Mouse (Mus musculus) heart, embryonic 14.5 days (tissue): ENCODE measurements around the gene Fbxo8. TPM values are rescaled to one million over a fixed set of nuclear protein-coding genes. Genes with fewer than 3 reads are reported as not detected.

Source experiments
- ATAC-seq: fragments of 200-750 bp; cut with Nextera tagmentation; 2 replicates; pipeline ENCODE4 v1.8.0; 2017; ENCODE audit warnings: low read depth, moderate TSS enrichment; ENCODE audit not compliant: insufficient number of reproducible peaks, insufficient read depth, low FRiP score
- H3K27ac ChIP-seq, 2 experiments: fragments of 200-500 bp in 1 of 2; fragments of 300-500 bp in 1 of 2; sonication (generic) in 1 of 2; replicated peaks in 1 of 2; 2 replicates each; pipeline ENCODE4 v1.5.1; 2012 to 2014; ENCODE audit warnings: low read depth in 2 of 2, low read length in 2 of 2, control low read depth in 1 of 2, mild to moderate bottlenecking in 1 of 2, mixed read lengths in 1 of 2; ENCODE audit not compliant: control insufficient read depth in 1 of 2, insufficient read depth in 1 of 2
- H3K27me3 ChIP-seq: fragments of 300-500 bp; sonication (generic); 2 replicates; pipeline ENCODE4 v1.6.1; 2014; ENCODE audit warnings: mild to moderate bottlenecking, low read length, control low read depth; ENCODE audit not compliant: control insufficient read depth, insufficient read depth
- H3K36me3 ChIP-seq: fragments of 300-500 bp; sonication (generic); 2 replicates; pipeline ENCODE4 v1.6.1; 2014; ENCODE audit warnings: mild to moderate bottlenecking, control low read depth, low read length, mixed read lengths; ENCODE audit not compliant: control insufficient read depth, insufficient read depth
- H3K4me1 ChIP-seq, 2 experiments: fragments of 200-500 bp in 1 of 2; fragments of 300-500 bp in 1 of 2; sonication (generic) in 1 of 2; 2 replicates each; pipeline ENCODE4 v1.6.1; 2012 to 2014; ENCODE audit warnings: low read length in 2 of 2, control low read depth in 1 of 2, mixed read lengths in 1 of 2; ENCODE audit not compliant: control insufficient read depth in 2 of 2, insufficient read depth in 2 of 2
- H3K4me2 ChIP-seq: fragments of 300-500 bp; sonication (generic); 2 replicates; pipeline ENCODE4 v1.6.1; 2014; ENCODE audit warnings: mild to moderate bottlenecking, low read length
- H3K4me3 ChIP-seq, 2 experiments: fragments of 200-500 bp in 1 of 2; fragments of 300-500 bp in 1 of 2; sonication (generic) in 1 of 2; 2 replicates each; pipeline ENCODE4 v1.5.1; 2012 to 2014; ENCODE audit warnings: low read length in 2 of 2, mild to moderate bottlenecking in 2 of 2, control low read depth in 1 of 2, low read depth in 1 of 2, moderate library complexity in 1 of 2; ENCODE audit not compliant: control insufficient read depth in 1 of 2, insufficient read depth in 1 of 2
- H3K9ac ChIP-seq: fragments of 300-500 bp; sonication (generic); 2 replicates; pipeline ENCODE4 v1.6.1; 2014; ENCODE audit warnings: mild to moderate bottlenecking, low read length
- H3K9me3 ChIP-seq: fragments of 300-500 bp; sonication (generic); 2 replicates; pipeline ENCODE4 v1.6.1; 2016; ENCODE audit warnings: low read length, control low read depth; ENCODE audit not compliant: control insufficient read depth
- WGBS: fragments of 180-500 bp; shearing (Covaris S2); extraction: QIAGEN DNeasy Blood & Tissue Kit; methylation state at CpG from one replicate; pipeline ENCODE4 v1.1.7; 2014; 5-methylcytosine and 5-hydroxymethylcytosine counted together
- polyA plus RNA-seq: library from polyadenylated mRNA; unstranded; fragments of >200 nt; fragmentation: Nextera tagmentation; extraction: Ambion mirVana; gene quantifications from 2 replicates; pipeline ENCODE4 v1.2.1, GENCODE M21; 2014

The Fbxo8 gene
- polyA plus RNA-seq, 1 experiment from 2014 or later = 53.6 TPM

GRCm38 (mm10) chr8:56528869-56529268 is 22.0 kb upstream of the Fbxo8 start:
- ATAC-seq = no peak
- no peak overlapping the region for H3K4me2 ChIP-seq
- peaks cover 19% of the 10 kb centered on the region for H3K36me3 ChIP-seq
- no peaks in the 10 kb centered on the region for H3K27me3 ChIP-seq
- WGBS = 69% methylated on average over 6 of the region's 6 CpGs
- H3K4me3 ChIP-seq = no peak overlapping the region
- no peaks in the 10 kb centered on the region for H3K4me1 ChIP-seq
- H3K27ac ChIP-seq = no peak overlapping the region
- H3K9ac ChIP-seq = no peak overlapping the region
- no peaks in the 10 kb centered on the region for H3K9me3 ChIP-seq

GRCm38 (mm10) chr8:56530359-56530758 is 20.5 kb upstream of the Fbxo8 start:
- peaks cover 25% of the 10 kb centered on the region for H3K36me3 ChIP-seq
- 7% methylated on average over 3 of the region's 3 CpGs for WGBS
- no peaks in the 10 kb centered on the region for H3K9me3 ChIP-seq
- H3K27me3 ChIP-seq = no peaks in the 10 kb centered on the region
- ATAC-seq = no peak
- no peak overlapping the region for H3K9ac ChIP-seq
- H3K27ac ChIP-seq = no peak overlapping the region
- no peaks in the 10 kb centered on the region for H3K4me1 ChIP-seq
- no peak overlapping the region for H3K4me3 ChIP-seq
- H3K4me2 ChIP-seq = no peak overlapping the region

- Histone ChIP-seq H3K9me3 (no peaks in the 10 kb centered on the region), H3K36me3 (peaks cover 88% of the 10 kb centered on the region), H3K4me2 (no peak overlapping the region), H3K4me1 (no peaks in the 10 kb centered on the region), H3K27ac (no peak overlapping the region), H3K4me3 (no peak overlapping the region), H3K9ac (no peak overlapping the region), H3K27me3 (no peaks in the 10 kb centered on the region)
- WGBS = 85% methylated on average over 7 of the region's 7 CpGs
- ATAC-seq = no peak
Measured at GRCm38 (mm10) chr8:56540706-56541105, 10.2 kb upstream of the Fbxo8 start.

- Histone ChIP-seq H3K9ac (no peak overlapping the region), H3K4me1 (peaks cover 2 to 16% of the 10 kb centered on the region in 2 experiments; a peak in 3 of 4 replicates), H3K27ac (no peak overlapping the region), H3K4me3 (no peak overlapping the region), H3K4me2 (no peak overlapping the region), H3K9me3 (no peaks in the 10 kb centered on the region), H3K27me3 (no peaks in the 10 kb centered on the region), H3K36me3 (peaks cover 33% of the 10 kb centered on the region)
- ATAC-seq = no peak
- 83% methylated on average over 2 of the region's 2 CpGs for WGBS
Measured at GRCm38 (mm10) chr8:56547866-56548265, 3.0 kb upstream of the Fbxo8 start.

- peak overlapping the region; percentile 82 for H3K9ac ChIP-seq
- H3K36me3 ChIP-seq = peaks cover 2% of the 10 kb centered on the region; the same call in 1 of the 2 replicates
- H3K4me1 ChIP-seq = peaks cover 2 to 17% of the 10 kb centered on the region in 2 experiments; a peak in 3 of 4 replicates
- H3K27ac ChIP-seq = peak overlapping the region; percentile 79 to 90
- H3K27me3 ChIP-seq = no peaks in the 10 kb centered on the region
- no peaks in the 10 kb centered on the region for H3K9me3 ChIP-seq
- under 1% methylated on average over 28 of the region's 28 CpGs for WGBS
- peak; percentile 98 for ATAC-seq
- peak overlapping the region; percentile 77 for H3K4me2 ChIP-seq
- peak overlapping the region; percentile 86 to 91 for H3K4me3 ChIP-seq
Measured at GRCm38 (mm10) chr8:56551361-56551852, 517 bp downstream of the Fbxo8 start.

- 0 out of 2 replicates have a peak, but pooled peaks cover 2% of the 10 kb centered on the region for H3K36me3 ChIP-seq
- H3K4me1 ChIP-seq = peaks cover 2 to 17% of the 10 kb centered on the region in 2 experiments; a peak in 3 of 4 replicates
- peak overlapping the region; percentile 82 for H3K9ac ChIP-seq
- H3K4me2 ChIP-seq = peak overlapping the region; percentile 77
- no peaks in the 10 kb centered on the region for H3K27me3 ChIP-seq
- ATAC-seq = no peak
- no peak overlapping the region for H3K27ac ChIP-seq
- H3K4me3 ChIP-seq = peak overlapping the region; percentile 86 to 91; a peak in 3 of 4 replicates
- WGBS = 24% methylated on average over 10 of the region's 10 CpGs
- H3K9me3 ChIP-seq = no peaks in the 10 kb centered on the region
Measured at GRCm38 (mm10) chr8:56552045-56552444, 1.2 kb downstream of the Fbxo8 start.

- Histone ChIP-seq H3K4me2 (peak overlapping the region; percentile 77), H3K36me3 (no peaks in the 10 kb centered on the region), H3K27me3 (no peaks in the 10 kb centered on the region), H3K9ac (no peak overlapping the region), H3K27ac (no peak overlapping the region), H3K4me1 (peaks cover 2 to 17% of the 10 kb centered on the region in 2 experiments; a peak in 3 of 4 replicates), H3K9me3 (no peaks in the 10 kb centered on the region), H3K4me3 (peak overlapping the region in 1 of 2 experiments; percentile 91; a peak in 1 of 4 replicates)
- 34% methylated on average over 5 of the region's 5 CpGs for WGBS
- ATAC-seq = no peak
Measured at GRCm38 (mm10) chr8:56552551-56553103, 1.7 kb downstream of the Fbxo8 start.
